Mouse (Mus musculus) hematopoietic stem cell, adult 5-6 weeks (primary cell): ENCODE results near the gene Hif3a. TPM values are rescaled to one million over a fixed set of nuclear protein-coding genes. Genes with fewer than 3 reads are reported as not detected.

Source experiments
- ATAC-seq, 2 experiments: fragments of 125-278 bp in 1 of 2; replicated peaks in 1 of 2; 2 replicates each; pipeline ENCODE4 v1.8.0; 2016 to 2017; ENCODE audit warnings: inconsistent platforms in 2 of 2, mild to moderate bottlenecking in 2 of 2, moderate number of reproducible peaks in 2 of 2, low read depth in 1 of 2, moderate TSS enrichment in 1 of 2; ENCODE audit not compliant: low FRiP score in 2 of 2, poor library complexity in 2 of 2, severe bottlenecking in 2 of 2, insufficient read depth in 1 of 2, low TSS enrichment in 1 of 2
- total RNA-seq: library from RNA; stranded (forward); fragments of 172-1452, 232-1000 nt; gene quantifications from 2 replicates; pipeline ENCODE4 v1.2.3, GENCODE M21; 2017

Hif3a gene
- total RNA-seq, 1 experiment from 2014 or later, result 1.0 TPM

DNA sequence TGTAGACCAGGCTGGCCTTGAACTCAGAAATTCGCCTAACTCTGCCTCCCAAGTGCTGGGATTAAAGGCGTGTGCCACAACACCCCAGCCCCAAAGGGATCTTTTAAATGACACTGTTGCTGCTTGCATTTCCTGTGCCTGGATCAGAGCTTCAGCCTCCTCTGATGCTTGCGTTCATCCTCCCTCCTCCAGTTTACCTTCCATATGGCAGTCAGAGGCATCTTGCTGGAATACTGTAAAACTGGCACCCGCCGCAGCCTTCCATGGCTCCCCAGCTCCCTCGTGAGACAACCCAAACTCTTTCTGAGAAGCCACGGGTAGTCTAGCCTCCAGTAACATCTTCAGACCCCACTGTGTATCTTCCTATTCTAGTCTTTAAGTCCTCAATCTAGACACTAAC, 33.3 kb downstream of the Hif3a start:
- ATAC-seq, result no peak

DNA sequence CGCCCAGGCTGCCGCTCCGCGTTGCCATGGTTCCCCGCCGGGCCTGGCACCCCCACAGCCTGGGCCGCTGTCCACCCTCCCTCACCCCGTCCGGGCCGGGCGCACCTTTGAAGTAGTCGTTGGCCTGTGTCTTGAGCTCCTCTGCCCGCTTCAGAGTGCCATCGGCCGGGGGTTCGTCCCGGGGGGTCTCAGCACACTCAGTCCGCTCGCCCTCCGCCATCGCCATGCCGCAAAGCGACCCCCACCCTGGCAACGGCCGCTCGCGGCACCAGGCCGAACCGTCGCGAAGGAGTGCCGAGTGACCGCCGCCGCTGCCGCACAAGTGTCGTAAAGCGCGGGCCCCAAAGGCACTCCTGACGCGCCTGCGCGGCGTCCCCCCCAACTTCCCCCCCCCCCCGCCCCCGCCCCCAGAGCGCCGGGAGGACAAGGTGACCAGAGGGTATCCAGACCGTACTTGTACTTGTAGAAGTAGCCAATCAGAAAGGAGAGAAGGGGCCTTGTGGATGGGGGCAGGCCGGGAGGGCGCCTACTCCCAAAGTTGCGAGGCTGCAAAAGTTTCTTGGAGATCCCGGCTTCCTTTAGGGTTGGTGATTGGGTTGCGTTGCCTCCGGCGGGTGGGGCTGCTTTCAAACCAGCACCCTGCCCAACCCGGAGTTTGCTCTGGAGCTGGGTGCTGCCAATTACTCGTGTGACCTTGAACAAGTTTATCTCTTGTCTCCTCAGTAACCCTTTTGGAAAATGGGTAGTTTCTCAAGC, 34.5 kb downstream of the Hif3a start, which contains the start of gene Ppp5c:
Gene Ppp5c (minus strand): TSS at position 337 of the 756 bp plus-strand sequence.
- ATAC-seq, result peak; percentile 14 to 43; a peak in 3 of 4 replicates

DNA sequence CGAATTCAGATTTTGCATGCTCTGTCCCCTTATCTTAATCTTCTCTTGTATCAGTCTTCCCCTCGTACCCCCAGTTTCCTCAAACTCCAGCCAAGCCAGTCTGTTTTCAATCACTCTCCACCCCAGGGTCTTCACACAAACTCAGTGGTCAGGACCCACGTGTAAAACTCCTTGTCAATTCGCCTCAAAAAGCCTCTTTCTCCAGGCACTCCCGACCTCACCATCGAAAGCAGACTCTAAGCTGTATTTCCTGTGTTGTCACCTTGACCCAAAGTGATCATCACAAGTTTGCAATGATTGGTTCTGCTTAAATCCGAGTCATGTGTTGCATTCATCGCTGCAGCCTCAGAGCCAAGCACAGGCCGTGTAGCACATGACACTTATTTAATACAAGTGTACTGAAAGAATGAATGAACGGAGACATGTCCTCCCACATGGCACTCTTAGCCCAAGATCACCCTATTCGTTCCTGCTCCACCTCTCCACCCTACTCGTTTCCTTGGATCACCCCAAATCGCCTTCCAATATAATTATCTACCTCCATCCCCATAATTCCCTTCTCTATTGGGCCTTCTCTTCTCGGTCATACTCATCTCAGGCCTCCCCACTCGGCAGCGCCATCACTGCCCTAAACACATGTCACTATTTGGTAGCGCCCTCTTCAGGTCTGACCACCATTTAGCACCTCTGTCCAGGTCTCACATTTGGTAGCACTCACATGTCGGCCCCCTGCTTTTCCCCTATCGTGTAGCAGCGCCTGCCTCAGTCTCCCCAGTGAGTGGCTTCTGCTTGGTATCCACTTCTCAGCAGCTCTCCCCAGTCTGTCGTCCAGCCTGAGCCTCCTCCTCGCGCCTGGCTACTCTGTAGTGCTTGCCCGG, 35.3 kb downstream of the Hif3a start:
- ATAC-seq, result peak; percentile 24 to 30; a peak in 2 of 4 replicates

- no peak for ATAC-seq
Measured at GRCm38 (mm10) chr7:17025896-17026622, 36.2 kb downstream of the Hif3a start.

DNA sequence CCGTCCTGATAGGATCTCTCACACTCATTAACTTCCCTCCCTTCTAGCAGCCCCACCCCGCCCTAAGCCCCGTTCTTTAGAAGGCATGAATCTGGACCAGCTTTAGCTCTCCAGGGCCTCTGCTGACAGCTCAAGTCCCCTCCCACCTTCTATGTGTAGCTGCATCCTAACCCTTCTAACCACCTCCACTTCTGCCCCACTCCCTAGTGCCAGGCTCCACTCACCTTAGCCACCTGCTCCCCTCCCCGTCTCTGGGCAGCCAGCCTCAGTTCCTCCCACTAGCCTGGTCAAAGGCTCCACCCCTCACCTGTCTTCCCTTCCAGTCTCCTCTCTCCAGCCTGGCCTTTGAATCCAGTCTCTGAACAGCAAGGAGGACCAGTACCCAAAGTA, 36.7 kb downstream of the Hif3a start:
- ATAC-seq, result no peak

DNA sequence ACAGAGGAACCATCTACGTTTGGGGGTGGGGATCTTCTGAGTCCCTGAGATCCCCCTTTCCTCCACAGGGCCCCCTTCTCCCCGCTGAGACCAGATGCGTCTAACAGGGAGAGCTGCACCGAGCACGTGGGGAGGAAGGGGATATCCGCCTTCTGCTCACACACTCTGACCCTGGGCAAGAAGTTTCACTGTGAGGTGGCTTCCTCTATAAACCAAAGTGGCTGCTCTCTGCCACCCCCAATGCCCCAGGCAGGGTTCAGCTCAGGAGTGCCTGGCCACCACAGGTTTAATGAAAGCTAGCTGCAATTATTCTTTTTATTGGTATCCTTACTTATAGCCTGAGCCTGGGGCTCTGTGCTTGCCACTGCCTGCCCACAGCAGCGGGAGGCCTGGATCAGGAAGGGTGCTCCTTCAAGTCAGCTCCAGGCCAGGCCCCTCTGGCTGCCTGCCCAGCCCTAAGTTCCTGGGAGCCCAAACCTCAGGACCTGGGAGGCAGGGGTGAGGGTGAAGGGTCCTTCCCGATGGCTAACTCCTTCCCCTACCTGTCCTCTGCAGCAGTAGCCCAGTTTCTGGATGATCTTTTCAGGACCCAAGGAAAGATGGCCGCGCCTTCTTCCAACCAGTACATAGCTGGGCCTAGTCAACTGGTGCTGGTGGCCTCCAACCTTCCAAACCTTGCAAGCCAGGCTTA, 37.3 kb downstream of the Hif3a start:
- peak; percentile 68 to 78 for ATAC-seq

- ATAC-seq, result peak; percentile 12 to 28; a peak in 2 of 4 replicates
Measured at GRCm38 (mm10) chr7:17024141-17024540, 38.1 kb downstream of the Hif3a start.

GRCm38 (mm10) chr7:17023701-17024100, 38.5 kb downstream of the Hif3a start:
- ATAC-seq, result no peak

GRCm38 (mm10) chr7:17022176-17022575, 40.1 kb downstream of the Hif3a start:
- no peak for ATAC-seq

- no peak for ATAC-seq
Measured at GRCm38 (mm10) chr7:17019426-17020166, 42.6 kb downstream of the Hif3a start.

- ATAC-seq, result no peak
Measured at GRCm38 (mm10) chr7:17017921-17018320, 44.3 kb downstream of the Hif3a start.

- peak; percentile 79 to 80 for ATAC-seq
Measured at GRCm38 (mm10) chr7:17017036-17017435, 45.2 kb downstream of the Hif3a start.

- no peak for ATAC-seq
Measured at GRCm38 (mm10) chr7:17015381-17015780, 46.8 kb downstream of the Hif3a start.

DNA sequence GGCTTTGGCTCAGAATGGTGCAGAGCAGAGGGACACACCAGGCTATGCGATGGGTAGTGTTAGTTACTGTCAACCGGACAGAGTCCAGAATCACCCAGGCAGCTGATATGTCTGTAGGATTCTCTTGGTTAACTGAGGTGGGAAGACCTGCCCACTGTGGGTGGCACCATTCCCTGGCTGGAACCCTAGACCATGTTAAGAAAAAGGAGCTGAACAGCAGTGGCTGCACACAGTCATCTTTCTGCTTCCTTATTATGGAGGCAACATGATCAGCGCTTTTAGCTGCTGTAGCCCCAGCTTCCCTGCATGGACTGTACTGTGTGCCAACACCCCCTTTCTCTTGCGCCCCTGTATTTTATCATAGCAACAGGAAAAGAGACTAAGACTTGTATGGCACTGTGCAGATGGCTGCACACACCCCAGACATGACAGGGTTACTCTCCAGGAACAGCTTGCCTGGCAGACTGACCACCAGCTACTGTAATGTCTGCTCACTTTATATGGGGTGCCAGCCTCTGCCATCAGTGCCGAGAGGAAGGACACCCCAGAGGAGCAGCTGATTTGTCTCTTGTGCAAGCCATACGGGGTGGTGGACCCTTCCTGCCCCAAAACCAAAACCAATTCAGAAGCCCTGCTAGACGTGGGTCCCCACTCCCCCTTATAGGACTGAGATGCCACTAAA, 50.2 kb downstream of the Hif3a start:
- ATAC-seq, result no peak

- ATAC-seq, result no peak
Measured at GRCm38 (mm10) chr7:17010010-17010347, 52.2 kb downstream of the Hif3a start.

DNA sequence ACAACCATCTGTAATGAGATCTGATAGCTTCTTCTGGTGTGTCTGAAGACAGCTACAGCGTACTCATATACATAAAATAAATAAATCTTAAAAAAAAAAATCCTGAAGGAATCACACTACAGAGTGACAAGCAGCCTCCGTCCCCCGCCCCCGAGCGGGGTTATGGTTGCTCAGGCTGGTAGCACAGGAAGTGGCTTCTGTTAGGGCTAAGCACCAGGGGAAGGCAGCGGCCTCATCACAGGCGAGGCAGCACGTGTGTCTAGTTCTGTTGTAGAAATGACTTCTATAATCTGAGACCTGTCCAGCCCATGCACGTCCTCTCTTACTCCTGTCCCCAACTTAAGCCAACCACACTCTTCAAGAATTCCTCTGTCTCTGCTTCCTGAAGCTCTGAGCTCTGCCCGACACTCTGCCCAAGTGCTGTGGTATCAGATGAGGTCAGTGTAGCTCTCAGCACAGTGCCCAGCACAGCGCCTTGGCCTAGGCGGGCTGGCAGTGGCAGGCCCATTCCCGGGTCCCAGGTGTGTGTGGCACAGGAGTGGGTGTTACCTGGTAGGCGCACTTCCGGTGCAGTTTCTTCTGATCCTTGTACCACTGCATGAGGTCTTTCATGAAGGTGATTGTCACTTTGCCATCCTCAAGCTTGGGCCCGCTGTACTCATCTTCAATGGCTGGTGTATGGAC, 52.8 kb downstream of the Hif3a start:
- ATAC-seq, result peak; percentile 63 to 68
